Mouse (Mus musculus) retina, embryonic 14.5 days (tissue): ENCODE data around the gene Cd36.

Source experiments
- DNase-seq: peaks from one replicate; pipeline ENCODE4 v3.0.0-alpha.2; 2015; ENCODE audit warnings: low spot score

The Cd36 gene

DNA sequence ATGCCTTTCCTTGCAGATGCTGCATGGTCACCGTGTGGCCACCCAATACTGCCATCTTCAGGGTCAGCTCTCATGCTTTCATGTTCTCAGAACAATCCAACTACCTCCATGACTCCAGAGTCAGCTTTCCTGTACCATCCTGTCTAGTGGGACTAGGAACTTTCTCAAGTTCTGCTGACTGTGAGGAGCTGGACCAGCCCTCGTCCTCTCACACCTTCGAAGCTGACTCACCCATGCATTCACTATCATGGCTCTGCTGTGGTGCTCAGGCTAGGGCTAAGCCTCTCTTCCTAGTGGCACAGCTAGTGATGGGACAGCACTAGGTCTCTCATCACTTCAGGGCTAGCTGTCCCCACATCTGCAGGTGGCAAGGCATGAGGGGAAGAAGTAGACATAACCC lies 30.7 kb downstream of the Cd36 start:
- no peak for DNase-seq

DNA sequence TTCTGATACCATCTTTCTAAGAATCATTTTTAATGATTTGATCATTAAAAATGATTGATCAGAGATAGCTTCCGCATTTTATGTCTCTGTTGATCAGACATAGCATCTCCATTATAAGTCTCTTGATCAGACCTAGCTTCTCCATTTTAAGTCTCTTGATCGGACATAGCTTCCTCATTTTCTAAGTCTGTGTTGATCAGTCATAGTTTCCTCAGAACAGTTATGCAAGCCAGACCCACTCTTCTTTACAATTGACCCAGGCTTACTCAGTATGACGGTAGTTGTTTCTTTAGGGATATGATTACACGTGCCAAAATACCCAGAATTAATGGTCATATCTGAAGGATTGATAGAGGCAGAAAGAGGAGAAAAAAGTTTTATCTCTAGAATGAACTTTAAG lies 31.3 kb downstream of the Cd36 start:
- no peak for DNase-seq

GRCm38 (mm10) chr5:17854127-17854923 lies 34.3 kb downstream of the Cd36 start:
- no peak for DNase-seq

GRCm38 (mm10) chr5:17850582-17850981 lies 38.0 kb downstream of the Cd36 start:
- DNase-seq: no peak

GRCm38 (mm10) chr5:17849582-17849981 lies 39.0 kb downstream of the Cd36 start:
- DNase-seq: peak; percentile 6

- no peak for DNase-seq
These were observed 39.9 kb downstream of the Cd36 start for GRCm38 (mm10) chr5:17848733-17849132.

DNA sequence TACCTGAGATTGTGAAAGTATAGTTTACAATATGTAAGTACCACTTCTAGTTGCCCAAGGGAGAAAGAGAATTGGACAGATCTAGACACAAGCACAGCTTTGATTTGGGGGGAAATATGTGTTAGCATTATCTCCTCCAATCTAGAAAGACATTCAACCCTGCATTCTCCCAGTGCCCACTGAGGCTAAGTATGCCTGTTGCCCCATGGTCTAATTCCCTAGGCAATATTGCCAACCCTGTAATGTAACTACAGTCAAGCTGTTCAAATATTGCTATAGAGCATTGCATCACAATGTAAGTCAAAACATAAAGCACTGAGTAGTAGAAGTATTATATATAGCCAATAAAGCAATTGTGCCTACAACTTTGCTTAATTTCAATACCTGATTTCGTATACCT lies 40.3 kb downstream of the Cd36 start:
- DNase-seq: no peak

- DNase-seq: no peak
These were observed 44.7 kb downstream of the Cd36 start for GRCm38 (mm10) chr5:17843921-17844320.

- DNase-seq: no peak
These were observed 45.3 kb downstream of the Cd36 start for GRCm38 (mm10) chr5:17843316-17843715.

GRCm38 (mm10) chr5:17842111-17842729 lies 46.4 kb downstream of the Cd36 start:
- DNase-seq: no peak

DNA sequence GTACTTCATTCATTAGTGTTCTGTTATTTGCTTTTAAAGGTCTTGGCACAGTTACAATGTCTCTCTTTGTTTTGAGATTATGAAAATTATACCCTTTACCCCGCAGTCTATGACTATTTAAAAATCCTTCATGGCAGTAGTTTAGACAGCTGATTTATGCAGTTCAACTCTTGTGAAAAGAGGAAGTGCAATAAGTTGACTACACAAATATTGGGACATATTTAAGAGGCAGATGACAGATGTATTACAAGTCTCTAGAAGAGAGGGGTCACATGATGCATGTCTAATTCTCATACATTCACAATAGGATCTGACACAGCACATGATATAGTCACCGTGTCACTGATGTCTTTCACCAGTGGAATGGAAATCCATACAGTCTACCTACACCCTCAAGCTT lies 49.1 kb downstream of the Cd36 start:
- DNase-seq: no peak

GRCm38 (mm10) chr5:17836408-17836807 lies 52.2 kb downstream of the Cd36 start:
- no peak for DNase-seq

DNA sequence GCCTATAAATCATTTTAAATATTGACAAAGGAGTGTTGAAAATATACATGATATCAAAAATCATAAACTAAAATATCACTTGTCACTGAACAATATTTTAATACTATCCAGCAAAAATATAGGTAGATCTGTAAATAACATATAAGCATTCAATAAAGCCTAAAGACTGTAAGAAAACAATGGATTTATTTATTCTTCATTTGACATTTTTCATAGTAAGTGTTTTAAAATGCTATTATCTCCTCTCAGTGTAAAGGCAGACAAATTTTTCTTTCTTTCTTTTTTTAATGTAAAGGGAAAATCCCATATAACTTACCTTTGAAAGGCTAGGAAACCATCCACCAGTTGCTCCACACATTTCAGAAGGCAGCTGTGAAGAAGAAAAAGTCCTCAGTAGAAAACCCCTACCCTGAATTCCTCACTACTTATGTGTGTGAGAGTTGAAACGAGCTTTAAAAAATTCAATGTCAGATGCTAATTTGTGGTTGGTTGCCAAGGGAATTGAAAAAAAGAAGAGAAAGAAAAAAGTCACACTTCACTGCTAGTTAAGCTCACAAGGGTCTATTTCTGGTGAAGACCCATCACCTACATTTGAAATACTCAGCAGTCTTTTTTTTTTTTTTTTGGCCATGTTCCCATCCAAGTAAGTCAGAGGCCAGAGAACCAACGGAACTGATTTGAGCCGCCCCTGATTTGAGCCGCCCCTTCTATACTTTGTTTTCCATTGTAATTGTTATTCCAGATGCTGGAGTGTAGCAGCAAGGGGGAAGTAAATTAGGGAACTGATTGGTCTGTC lies 53.1 kb downstream of the Cd36 start:
- DNase-seq: no peak

GRCm38 (mm10) chr5:17833797-17834196 lies 54.8 kb downstream of the Cd36 start:
- no peak for DNase-seq

DNA sequence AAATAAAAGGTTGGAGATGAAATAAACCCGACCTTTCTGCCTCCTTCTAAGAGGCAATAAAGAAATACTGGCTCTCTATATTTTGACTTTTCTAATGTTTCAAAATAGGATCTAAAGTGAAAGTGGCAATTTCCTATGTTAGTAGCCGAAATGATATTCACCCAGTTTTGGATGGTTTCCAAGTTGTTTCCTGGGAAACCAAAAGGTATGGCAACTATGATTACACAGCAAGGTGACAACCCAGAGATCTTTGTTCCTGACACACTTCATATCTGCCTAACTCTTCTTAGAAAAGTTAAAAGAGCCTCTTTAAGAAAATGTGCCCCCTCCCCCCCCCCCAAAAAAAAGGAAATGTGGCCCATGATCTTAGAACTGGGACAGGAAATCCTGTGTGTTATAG lies 58.1 kb downstream of the Cd36 start:
- no peak for DNase-seq

GRCm38 (mm10) chr5:17828713-17829544 lies 59.7 kb downstream of the Cd36 start:
- no peak for DNase-seq

- DNase-seq: no peak
These were observed 67.2 kb downstream of the Cd36 start for GRCm38 (mm10) chr5:17821395-17821794.

DNA sequence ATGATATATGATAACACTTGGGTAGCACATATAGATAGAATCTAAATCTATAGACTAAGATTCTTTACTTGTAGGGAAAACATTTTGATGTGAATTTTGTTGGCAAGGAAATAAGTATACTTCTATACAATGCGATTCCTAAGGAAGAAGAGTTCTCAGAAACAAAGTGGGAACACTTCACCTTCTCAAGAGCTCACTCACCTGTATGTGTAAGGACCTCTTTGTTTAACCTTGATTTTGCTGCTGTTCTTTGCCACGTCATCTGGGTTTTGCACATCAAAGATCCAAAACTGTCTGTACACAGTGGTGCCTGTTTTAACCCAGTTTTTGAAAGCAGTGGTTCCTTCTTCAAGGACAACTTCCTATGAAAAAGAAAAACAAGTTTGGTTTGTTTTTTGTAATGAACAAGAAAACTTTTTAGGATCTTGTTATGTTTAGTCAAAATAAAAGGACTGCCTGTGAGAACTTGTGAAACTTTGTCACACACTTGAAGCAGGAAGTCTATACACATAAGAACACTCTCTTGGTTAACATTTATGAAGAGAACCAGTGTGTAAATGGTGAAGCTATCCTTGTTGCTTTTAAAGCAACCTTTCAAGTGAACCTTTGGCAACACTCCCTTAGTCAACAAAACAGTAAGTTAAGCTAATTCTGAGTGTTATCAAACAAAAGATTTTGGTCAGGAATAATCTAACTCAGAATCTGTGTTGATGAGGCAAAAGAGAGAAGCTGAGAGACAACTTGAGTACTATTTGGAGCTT lies 68.2 kb downstream of the Cd36 start:
- DNase-seq: no peak

DNA sequence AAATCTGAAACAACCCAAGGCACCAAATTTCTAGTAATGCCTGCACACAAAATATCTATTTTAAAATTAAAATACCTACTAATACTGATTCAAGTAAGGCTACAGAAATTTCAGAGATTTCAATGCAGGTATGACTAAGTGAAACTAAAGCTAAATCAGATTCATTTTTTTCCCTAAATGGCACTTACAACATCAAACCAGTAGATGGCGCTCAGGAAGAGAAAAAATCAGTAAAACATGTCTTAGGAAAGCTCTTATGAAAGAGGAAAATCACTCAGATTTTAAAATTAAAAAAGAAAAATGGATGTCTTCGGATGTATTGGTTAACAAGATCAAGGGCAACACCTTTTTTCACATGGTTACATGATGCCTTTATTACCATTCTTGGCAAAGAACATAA lies 72.4 kb downstream of the Cd36 start:
- peak; percentile 73 for DNase-seq

DNA sequence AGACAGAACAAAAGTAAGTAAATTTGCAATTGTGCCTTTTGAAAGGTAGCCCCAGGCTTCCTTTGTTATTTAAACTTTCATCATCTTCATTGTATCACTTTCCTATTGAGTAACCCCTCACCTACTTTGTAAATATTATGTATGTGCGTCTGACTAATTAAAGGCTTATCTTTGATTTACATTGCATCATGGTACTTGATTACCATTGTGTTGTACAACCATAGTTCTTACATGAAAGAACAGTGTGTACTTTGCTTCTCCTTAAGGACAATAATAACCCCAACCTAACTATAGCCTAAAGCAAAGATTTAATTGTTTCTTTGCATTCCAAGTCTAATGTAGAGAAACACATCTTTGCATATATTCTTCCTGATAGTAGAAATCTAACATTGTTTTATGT lies 78.3 kb downstream of the Cd36 start:
- no peak for DNase-seq

- DNase-seq: no peak
These were observed 81.7 kb downstream of the Cd36 start for GRCm38 (mm10) chr5:17806774-17807377.
